Mouse (Mus musculus) urinary bladder, adult 2 months (tissue): ENCODE measurements around the gene Gm20388. TPM values are rescaled to one million over a fixed set of nuclear protein-coding genes. Genes with fewer than 3 reads are reported as not detected.

ENCODE experiments used
- DNase-seq: peaks from one replicate; pipeline ENCODE4 v3.0.0; 2022; ENCODE audit warnings: low spot score
- polyA plus RNA-seq: library from polyadenylated mRNA; depleted of rRNA; stranded (reverse); fragments of >200 nt; gene quantifications from 2 replicates; pipeline ENCODE4 v1.2.3, GENCODE M21; 2012

The Gm20388 gene
- polyA plus RNA-seq, 1 experiment, result 50.2 TPM

GRCm38 (mm10) chr8:122071193-122071592 lies 2160.6 kb downstream of the Gm20388 start:
- no peak for DNase-seq

- no peak for DNase-seq
Measured at GRCm38 (mm10) chr8:122073964-122074363, 2163.3 kb downstream of the Gm20388 start.

GRCm38 (mm10) chr8:122074442-122074841 lies 2163.8 kb downstream of the Gm20388 start:
- no peak for DNase-seq

GRCm38 (mm10) chr8:122074977-122075376 lies 2164.3 kb downstream of the Gm20388 start:
- DNase-seq, result no peak

GRCm38 (mm10) chr8:122076183-122076842 lies 2165.7 kb downstream of the Gm20388 start:
- DNase-seq, result no peak

- DNase-seq, result no peak
Measured at GRCm38 (mm10) chr8:122078321-122078720, 2167.7 kb downstream of the Gm20388 start.

- DNase-seq, result no peak
Measured at GRCm38 (mm10) chr8:122079093-122079492, 2168.5 kb downstream of the Gm20388 start.

- no peak for DNase-seq
Measured at GRCm38 (mm10) chr8:122080347-122080746, 2169.7 kb downstream of the Gm20388 start.

GRCm38 (mm10) chr8:122083401-122083800 lies 2172.8 kb downstream of the Gm20388 start:
- DNase-seq, result no peak

- no peak for DNase-seq
Measured at GRCm38 (mm10) chr8:122084145-122084544, 2173.5 kb downstream of the Gm20388 start.

GRCm38 (mm10) chr8:122084726-122085410 lies 2174.2 kb downstream of the Gm20388 start:
- DNase-seq, result no peak

- no peak for DNase-seq
Measured at GRCm38 (mm10) chr8:122086064-122086463, 2175.4 kb downstream of the Gm20388 start.

- DNase-seq, result no peak
Measured at GRCm38 (mm10) chr8:122088631-122089030, 2178.0 kb downstream of the Gm20388 start.

GRCm38 (mm10) chr8:122089186-122089700 lies 2178.6 kb downstream of the Gm20388 start:
- no peak for DNase-seq

- DNase-seq, result no peak
Measured at GRCm38 (mm10) chr8:122092476-122092875, 2181.8 kb downstream of the Gm20388 start.

GRCm38 (mm10) chr8:122098766-122099165 lies 2188.1 kb downstream of the Gm20388 start:
- DNase-seq, result no peak

GRCm38 (mm10) chr8:122099711-122100220 lies 2189.1 kb downstream of the Gm20388 start:
- no peak for DNase-seq

- no peak for DNase-seq
Measured at GRCm38 (mm10) chr8:122101816-122102215, 2191.2 kb downstream of the Gm20388 start.

GRCm38 (mm10) chr8:122102286-122102685 lies 2191.6 kb downstream of the Gm20388 start:
- no peak for DNase-seq

GRCm38 (mm10) chr8:122103241-122103640 lies 2192.6 kb downstream of the Gm20388 start:
- no peak for DNase-seq

- no peak for DNase-seq
Measured at GRCm38 (mm10) chr8:122104658-122105057, 2194.0 kb downstream of the Gm20388 start.

- no peak for DNase-seq
Measured at GRCm38 (mm10) chr8:122106270-122106669, 2195.6 kb downstream of the Gm20388 start.
